ENCODE assay signal across 8 mouse cellular contexts in the genomic region with DNA sequence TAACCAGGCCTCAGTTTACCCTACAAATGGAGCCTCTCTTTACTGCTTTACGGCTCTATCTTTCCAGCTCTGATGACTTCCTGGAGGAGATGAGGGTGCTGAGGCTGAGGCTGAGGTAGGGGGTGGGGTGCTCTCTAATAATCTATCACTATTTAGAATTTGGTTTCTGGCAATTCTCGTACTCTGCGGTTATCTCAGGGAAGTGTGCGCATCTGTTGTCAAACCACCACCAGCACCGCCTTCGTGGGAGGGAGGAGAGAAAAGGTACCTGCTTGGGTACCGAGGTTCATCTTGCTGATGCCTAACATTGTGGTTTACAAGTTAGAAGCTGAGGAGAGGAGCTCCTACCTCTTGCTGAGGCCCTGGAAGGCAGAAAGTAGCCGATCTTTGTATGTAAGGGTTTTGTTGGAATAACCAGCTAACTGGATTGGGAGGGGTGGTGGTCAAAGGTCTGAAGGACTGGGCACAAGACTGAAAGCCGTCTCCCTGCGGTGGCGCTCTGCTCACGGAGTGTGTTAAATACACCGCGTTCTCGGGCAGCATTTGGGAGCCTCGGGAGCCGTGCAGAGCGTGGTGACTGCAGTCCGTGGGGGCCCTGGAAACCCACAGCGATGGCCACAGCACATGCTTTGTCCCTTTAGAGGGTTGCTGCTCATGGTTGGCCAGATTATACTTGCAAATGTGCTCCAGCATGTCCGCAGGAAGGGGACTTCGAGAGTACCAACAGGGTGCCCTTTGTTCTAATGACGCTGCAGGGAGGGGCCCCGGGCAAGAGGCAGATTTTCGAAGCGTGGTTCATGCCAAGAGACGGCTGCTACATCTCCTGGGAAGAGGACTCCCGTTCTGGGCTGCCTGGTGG.
DNase-seq lines count a peak whose midpoint lies in the region; ATAC-seq and TF ChIP-seq lines count a peak whose summit lies in the region.

No protein-coding gene starts in this region.

- WGBS in forebrain, embryonic 13.5 days, result 2% methylated on average over 28 of the region's 28 CpGs
- WGBS in hindbrain, embryonic 14.5 days, result 3% methylated on average over 28 of the region's 28 CpGs
- WGBS in lung, embryonic 14.5 days, result 13% methylated on average over 28 of the region's 28 CpGs
- 5% methylated on average over 28 of the region's 28 CpGs for WGBS in neural tube, embryonic 15.5 days

- H3K4me2 ChIP-seq in forebrain, embryonic 13.5 days, result peak overlapping the region; percentile 53
- H3K4me2 ChIP-seq in hindbrain, embryonic 14.5 days (replicated peaks), result peak overlapping the region; percentile 40
- H3K4me2 ChIP-seq in lung, embryonic 14.5 days, result peak overlapping the region; percentile 54
- peak overlapping the region; percentile 50 for H3K4me2 ChIP-seq in neural tube, embryonic 15.5 days

- no peak for TF ChIP-seq CTCF in lung, embryonic 14.5 days (IDR thresholded peaks at IDR 0.05; ENCODE audit: low read depth)

- H3K27ac ChIP-seq in forebrain, embryonic 13.5 days, result peak overlapping the region; percentile 89
- H3K27ac ChIP-seq in hindbrain, embryonic 14.5 days, result peak overlapping the region; percentile 69
- peak overlapping the region; percentile 81 for H3K27ac ChIP-seq in lung, embryonic 14.5 days (ENCODE audit: low read depth)
- H3K27ac ChIP-seq in neural tube, embryonic 15.5 days (replicated peaks), result peak overlapping the region; percentile 73

- DNase-seq in R1 (ENCODE audit: low read depth, low spot score), result peak; percentile 41
- DNase-seq in hindbrain, embryonic 14.5 days (ENCODE audit: low spot score), result peak; percentile 70
- DNase-seq in layer of hippocampus, adult 9-11 months, result peak; percentile 89
- peak; percentile 59 for DNase-seq in lung, embryonic 14.5 days
- peak; percentile 65 for DNase-seq in urinary bladder, postnatal 14 days (ENCODE audit: low spot score)

- H3K27me3 ChIP-seq in forebrain, embryonic 13.5 days, result peaks cover 13% of the 10 kb centered on the region
- 0 out of 2 replicates have a peak, but pooled peaks cover 4% of the 10 kb centered on the region for H3K27me3 ChIP-seq in hindbrain, embryonic 14.5 days (ENCODE audit: control insufficient read depth, insufficient read depth, low read length)
- no peaks in the 10 kb centered on the region for H3K27me3 ChIP-seq in lung, embryonic 14.5 days (ENCODE audit: insufficient read depth, low read length)
- peaks cover 7% of the 10 kb centered on the region; the same call in 1 of the 2 replicates for H3K27me3 ChIP-seq in neural tube, embryonic 15.5 days (replicated peaks)

- peaks cover 57% of the 10 kb centered on the region for H3K4me1 ChIP-seq in forebrain, embryonic 13.5 days
- H3K4me1 ChIP-seq in hindbrain, embryonic 14.5 days (replicated peaks; ENCODE audit: control insufficient read depth, insufficient read depth, low read length), result peaks cover 31% of the 10 kb centered on the region
- peaks cover 28% of the 10 kb centered on the region for H3K4me1 ChIP-seq in lung, embryonic 14.5 days (ENCODE audit: insufficient read depth)
- peaks cover 43% of the 10 kb centered on the region for H3K4me1 ChIP-seq in neural tube, embryonic 15.5 days

- H3K4me3 ChIP-seq in forebrain, embryonic 13.5 days, result peak overlapping the region; percentile 7; the same call in 1 of the 2 replicates
- no peak overlapping the region for H3K4me3 ChIP-seq in hindbrain, embryonic 14.5 days (replicated peaks; ENCODE audit: low read length)
- H3K4me3 ChIP-seq in lung, embryonic 14.5 days (ENCODE audit: low read depth, low read length), result 0 out of 2 replicates have a peak overlapping the region, but pooled peaks have one; percentile 11
- peak overlapping the region; percentile 12; the same call in 1 of the 2 replicates for H3K4me3 ChIP-seq in neural tube, embryonic 15.5 days (replicated peaks)

- ATAC-seq in cerebellum, adult (ENCODE audit: insufficient number of reproducible peaks, low FRiP score, low TSS enrichment), result peak; percentile 31; the same call in 1 of the 2 replicates
- peak; percentile 91 for ATAC-seq in forebrain, embryonic 13.5 days
- peak; percentile 83 for ATAC-seq in hindbrain, embryonic 14.5 days (ENCODE audit: low FRiP score)
- no peak for ATAC-seq in lung, embryonic 14.5 days (ENCODE audit: insufficient read depth)
- peak; percentile 80 for ATAC-seq in neural tube, embryonic 15.5 days (ENCODE audit: low FRiP score)

- H3K9me3 ChIP-seq in forebrain, embryonic 13.5 days (replicated peaks), result no peaks in the 10 kb centered on the region
- no peaks in the 10 kb centered on the region for H3K9me3 ChIP-seq in hindbrain, embryonic 14.5 days (ENCODE audit: control insufficient read depth, low read length)
- H3K9me3 ChIP-seq in lung, embryonic 14.5 days (ENCODE audit: low read depth, low read length), result no peaks in the 10 kb centered on the region
- no peaks in the 10 kb centered on the region for H3K9me3 ChIP-seq in neural tube, embryonic 15.5 days (replicated peaks)

- peak overlapping the region; percentile 43; the same call in 1 of the 2 replicates for H3K9ac ChIP-seq in forebrain, embryonic 13.5 days
- peak overlapping the region; percentile 41 for H3K9ac ChIP-seq in hindbrain, embryonic 14.5 days
- peak overlapping the region; percentile 27; the same call in 1 of the 2 replicates for H3K9ac ChIP-seq in lung, embryonic 14.5 days
- H3K9ac ChIP-seq in neural tube, embryonic 15.5 days (replicated peaks), result no peak overlapping the region

- H3K36me3 ChIP-seq in forebrain, embryonic 13.5 days (ENCODE audit: poor library complexity, severe bottlenecking), result no peaks in the 10 kb centered on the region
- H3K36me3 ChIP-seq in hindbrain, embryonic 14.5 days (replicated peaks; ENCODE audit: control insufficient read depth, insufficient read depth), result no peaks in the 10 kb centered on the region
- H3K36me3 ChIP-seq in lung, embryonic 14.5 days (ENCODE audit: insufficient read depth), result no peaks in the 10 kb centered on the region
- H3K36me3 ChIP-seq in neural tube, embryonic 15.5 days, result no peaks in the 10 kb centered on the region
